ENCODE assay signal across 9 mouse cellular contexts in genomic region chr1:134053207-134053606, GRCm38 (mm10). TPM values are rescaled to one million over a fixed set of nuclear protein-coding genes. Genes with fewer than 3 reads are reported as not detected.
A peak's percentile ranks its signal among the peaks of the same experiment; 100 is the strongest.
DNase-seq lines count a peak whose midpoint lies in the region; ATAC-seq and TF ChIP-seq lines count a peak whose summit lies in the region.
"Had no signal": no experiment of that assay in that cellular context is flagged by ENCODE, and none has a peak within 500 bp of the region (broad histone marks: within the 10 kb centered on the region; RNA-seq: fewer than 3 reads in every experiment).

No protein-coding gene starts in this region.

- no peak overlapping the region for H3K4me3 ChIP-seq in embryonic facial prominence, embryonic 13.5 days
- H3K4me3 ChIP-seq in liver, embryonic 15.5 days (replicated peaks) = no peak overlapping the region
- H3K4me3 ChIP-seq in thymus, adult 2 months (ENCODE audit: control insufficient read depth, insufficient read depth, low read length) = no peak overlapping the region
- H3K4me3 ChIP-seq: erythroblast, embryonic 14.5 days had no signal

- peak; percentile 92 for DNase-seq in CD4-positive, CD25-positive, alpha-beta regulatory T cell, adult 2 months (ENCODE audit: low read depth, low spot score)
- DNase-seq in adrenal gland, postnatal 36 days = peak; percentile 83 to 88
- DNase-seq in heart, adult 8-10 months (ENCODE audit: low spot score) = peak; percentile 86
- peak; percentile 92 for DNase-seq in kidney, postnatal 14 days
- peak; percentile 59 for DNase-seq in ovary, adult 18-20 months (ENCODE audit: low spot score)
- peak; percentile 89 for DNase-seq in thymus, adult 2 months

- TF ChIP-seq CTCF in thymus, adult 2 months (IDR thresholded peaks at IDR 0.05; ENCODE audit: borderline replicate concordance, control insufficient read depth, extremely low read depth, insufficient read depth, low read length, poor library complexity) = no peak; the same call in 1 of the 2 replicates

- 6% methylated on average over 6 of the region's 6 CpGs for WGBS in embryonic facial prominence, embryonic 13.5 days
- WGBS in liver, embryonic 15.5 days (ENCODE audit: insufficient replicate concordance) = 4% methylated on average over 6 of the region's 6 CpGs
- 6% methylated on average over 6 of the region's 6 CpGs for WGBS in thymus, adult 2 months

- H3K27me3 ChIP-seq in embryonic facial prominence, embryonic 13.5 days = no peaks in the 10 kb centered on the region; the same call in 1 of the 2 replicates
- H3K27me3 ChIP-seq in liver, embryonic 15.5 days = peaks cover 17% of the 10 kb centered on the region; the same call in 1 of the 2 replicates
- H3K27me3 ChIP-seq in thymus, adult 2 months (ENCODE audit: control insufficient read depth, insufficient read depth, low read length) = no peaks in the 10 kb centered on the region

- H3K27ac ChIP-seq in embryonic facial prominence, embryonic 13.5 days = no peak overlapping the region
- H3K27ac ChIP-seq in liver, embryonic 15.5 days (replicated peaks) = 0 out of 2 replicates have a peak overlapping the region, but pooled peaks have one; percentile 14
- H3K27ac ChIP-seq in thymus, adult 2 months (ENCODE audit: control insufficient read depth, insufficient read depth, low read length) = no peak overlapping the region

- no peak overlapping the region for H3K4me2 ChIP-seq in embryonic facial prominence, embryonic 13.5 days
- H3K4me2 ChIP-seq in liver, embryonic 15.5 days = no peak overlapping the region

- ATAC-seq in embryonic facial prominence, embryonic 13.5 days (ENCODE audit: insufficient number of reproducible peaks, insufficient read depth, low FRiP score, low TSS enrichment, low read depth) = 0 out of 2 replicates have a peak, but pooled peaks have one; percentile 35
- ATAC-seq in liver, embryonic 15.5 days (ENCODE audit: insufficient read depth) = 0 out of 2 replicates have a peak, but pooled peaks have one; percentile 23

- no peaks in the 10 kb centered on the region for H3K36me3 ChIP-seq in embryonic facial prominence, embryonic 13.5 days
- no peaks in the 10 kb centered on the region for H3K36me3 ChIP-seq in liver, embryonic 15.5 days (replicated peaks)
- no peaks in the 10 kb centered on the region for H3K36me3 ChIP-seq in thymus, adult 2 months (ENCODE audit: control insufficient read depth, insufficient read depth, low read length)

- H3K9ac ChIP-seq in embryonic facial prominence, embryonic 13.5 days = no peak overlapping the region
- H3K9ac ChIP-seq in liver, embryonic 15.5 days = no peak overlapping the region

- no peak for TF ChIP-seq POLR2A in thymus, adult 2 months (IDR thresholded peaks at IDR 0.05; ENCODE audit: control insufficient read depth, extremely low read depth, insufficient read depth, low read length, poor library complexity)

- H3K4me1 ChIP-seq in embryonic facial prominence, embryonic 13.5 days = 0 out of 2 replicates have a peak, but pooled peaks cover 3% of the 10 kb centered on the region
- peaks cover 52% of the 10 kb centered on the region for H3K4me1 ChIP-seq in liver, embryonic 15.5 days (replicated peaks)
- peaks cover 10% of the 10 kb centered on the region for H3K4me1 ChIP-seq in thymus, adult 2 months (replicated peaks; ENCODE audit: control insufficient read depth, insufficient read depth, low read length)

- no peaks in the 10 kb centered on the region for H3K9me3 ChIP-seq in embryonic facial prominence, embryonic 13.5 days
- no peaks in the 10 kb centered on the region for H3K9me3 ChIP-seq in liver, embryonic 15.5 days (replicated peaks)

RNA-seq across cellular contexts. Expression of gene Fmod, which starts 16.2 kb away (rescaled TPM):
- total RNA-seq in adrenal gland, postnatal 36 days (2021) = 1 to 10 TPM; 9.3 to 9.8 TPM
- polyA plus RNA-seq in embryonic facial prominence, embryonic 13.5 days (2015; fragmentation: Nextera tagmentation; extraction: Ambion mirVana) = 9.6 and 10.1 TPM in 2 replicates
- total RNA-seq in heart, adult 8-10 months (2022) = 10 to 100 TPM in 1 of 4 experiments, 1 to 10 TPM in 3; 5.9 to 14.1 (median 8.2) TPM
- polyA plus RNA-seq in liver, embryonic 15.5 days (2015; fragmentation: Nextera tagmentation; extraction: Ambion mirVana) = 2.6 and 3.3 TPM in 2 replicates
- 3.5 and 4.4 TPM in 2 replicates for polyA plus RNA-seq in thymus, adult 2 months (2012; rRNA removed)
- polyA plus RNA-seq: erythroblast, embryonic 14.5 days had no signal

RNA-seq across cellular contexts. Expression of gene Btg2, which starts 25.7 kb away (rescaled TPM):
- 10 to 100 TPM; 38.7 to 39.1 TPM for total RNA-seq in adrenal gland, postnatal 36 days (2021)
- 21.2 and 24.2 TPM in 2 replicates for polyA plus RNA-seq in embryonic facial prominence, embryonic 13.5 days (2015; fragmentation: Nextera tagmentation; extraction: Ambion mirVana)
- total RNA-seq in heart, adult 8-10 months (2022) = 10 to 100 TPM; 18.3 to 35.3 (median 28.0) TPM
- 103 and 108 TPM in 2 replicates for polyA plus RNA-seq in liver, embryonic 15.5 days (2015; fragmentation: Nextera tagmentation; extraction: Ambion mirVana)
- polyA plus RNA-seq in thymus, adult 2 months (2012; rRNA removed) = 432 and 481 TPM in 2 replicates

RNA-seq across cellular contexts. Expression of gene Chit1, which starts 57.8 kb away (rescaled TPM):
- total RNA-seq in adrenal gland, postnatal 36 days (2021) = not detected
- polyA plus RNA-seq in embryonic facial prominence, embryonic 13.5 days (2015; fragmentation: Nextera tagmentation; extraction: Ambion mirVana) = not detected in 2 replicates
- total RNA-seq in heart, adult 8-10 months (2022) = not detected
- polyA plus RNA-seq in liver, embryonic 15.5 days (2015; fragmentation: Nextera tagmentation; extraction: Ambion mirVana) = 0.07 and 0.20 TPM in 2 replicates
- 0.54 and 0.78 TPM in 2 replicates for polyA plus RNA-seq in thymus, adult 2 months (2012; rRNA removed)
- polyA plus RNA-seq: erythroblast, embryonic 14.5 days had no signal
